Mouse (Mus musculus) cerebellum, adult 2 months (tissue): ENCODE results near the gene Chrm3. TPM values are rescaled to one million over a fixed set of nuclear protein-coding genes. Genes with fewer than 3 reads are reported as not detected.

ENCODE experiments used
- DNase-seq, 2 experiments: peaks; one replicate each; pipeline ENCODE4 v3.0.0; 2021
- H3K27ac ChIP-seq: fragments of 200-500 bp; 2 replicates; pipeline ENCODE4 v1.5.1; 2012; ENCODE audit warnings: low read length, control low read depth, inconsistent platforms; ENCODE audit not compliant: insufficient read depth
- H3K27me3 ChIP-seq: fragments of 200-500 bp; 2 replicates; pipeline ENCODE4 v1.6.1; 2012; ENCODE audit warnings: inconsistent platforms, mild to moderate bottlenecking, low read length, moderate library complexity; ENCODE audit not compliant: control insufficient read depth, insufficient read depth
- H3K4me1 ChIP-seq: fragments of 200-500 bp; 2 replicates; pipeline ENCODE4 v1.6.1; 2011; ENCODE audit warnings: low read length; ENCODE audit not compliant: control insufficient read depth, insufficient read depth
- H3K4me3 ChIP-seq: fragments of 200-500 bp; replicated peaks from 2 replicates; pipeline ENCODE3; 2011; ENCODE audit warnings: mild to moderate bottlenecking, low read depth, low read length, control low read depth; ENCODE audit not compliant: insufficient read depth
- CTCF ChIP-seq: fragments of 200-500 bp; IDR thresholded peaks from 2 replicates; pipeline ENCODE4 v1.5.1; 2011; ENCODE audit warnings: low read depth, mild to moderate bottlenecking, control low read depth, low read length, moderate library complexity, borderline replicate concordance; ENCODE audit not compliant: insufficient read depth
- POLR2A ChIP-seq: fragments of 200-500 bp; IDR thresholded peaks from 2 replicates; pipeline ENCODE4 v1.6.1; 2011; ENCODE audit warnings: low read length, control low read depth, borderline replicate concordance; ENCODE audit not compliant: insufficient read depth
- WGBS: fragments of 180-500 bp; shearing (Covaris S2); methylation state at CpG from one replicate; pipeline ENCODE4 v1.1.7; 2018; 5-methylcytosine and 5-hydroxymethylcytosine counted together
- polyA plus RNA-seq: library from polyadenylated mRNA; depleted of rRNA; stranded (reverse); fragments of >200 nt; gene quantifications from 2 replicates; pipeline ENCODE4 v1.2.3, GENCODE M21; 2012

The Chrm3 gene
- polyA plus RNA-seq, 1 experiment, result 4.4 TPM

DNA sequence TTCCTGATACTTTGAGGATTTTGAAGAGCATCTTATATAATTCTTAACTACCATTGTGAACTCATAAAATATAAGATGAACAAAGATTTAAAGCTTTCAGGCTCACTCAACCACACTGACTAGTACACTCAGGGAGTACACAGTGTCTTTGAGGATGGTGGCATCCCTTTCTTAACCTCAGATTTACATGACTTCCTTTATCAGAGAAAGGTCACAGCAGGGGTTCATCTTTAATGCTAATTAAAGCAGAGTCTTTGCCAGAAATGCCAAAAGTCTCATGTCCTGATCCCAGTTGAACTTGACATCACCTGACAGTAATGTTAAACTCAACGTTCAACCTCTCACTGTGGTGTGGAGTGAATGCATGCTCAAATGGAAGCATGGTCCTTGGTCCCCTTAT is 301.7 kb downstream of the Chrm3 start:
- Histone ChIP-seq H3K27me3 (no peaks in the 10 kb centered on the region), H3K4me1 (no peaks in the 10 kb centered on the region), H3K27ac (no peak overlapping the region), H3K4me3 (no peak overlapping the region)
- DNase-seq, result no peak
- WGBS, result 16% methylated on average over 1 of the region's 1 CpGs
- TF ChIP-seq POLR2A (no peak), CTCF (no peak)

DNA sequence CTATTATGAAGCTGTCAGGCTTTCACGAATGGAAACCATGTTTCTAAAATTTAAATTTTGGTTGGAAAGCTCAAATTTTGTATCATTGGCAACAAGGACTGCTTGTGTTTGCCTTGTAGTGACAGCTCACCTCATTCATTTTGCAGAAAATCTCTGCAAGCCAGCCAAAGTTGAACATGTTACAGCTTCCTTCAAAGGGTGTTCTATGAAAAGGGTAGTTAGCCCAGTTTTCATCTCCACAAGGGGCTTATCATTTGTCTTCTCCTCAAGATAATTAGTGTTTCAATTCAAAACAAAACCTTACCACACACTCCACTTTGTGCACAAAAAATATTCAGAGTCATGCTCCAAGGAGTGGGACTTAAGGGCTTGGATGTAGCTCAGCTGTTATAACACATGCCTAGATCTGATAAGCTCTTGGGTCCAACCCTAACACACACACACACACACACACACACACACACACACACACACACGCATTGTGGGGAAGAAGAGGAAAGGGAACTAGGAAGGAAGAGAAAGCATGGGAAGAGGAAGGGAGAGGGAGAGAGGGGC is 302.9 kb downstream of the Chrm3 start:
- DNase-seq, result no peak
- H3K27me3 ChIP-seq, result no peaks in the 10 kb centered on the region
- 84% methylated on average over 2 of the region's 2 CpGs for WGBS
- H3K4me1 ChIP-seq, result no peaks in the 10 kb centered on the region
- no peak overlapping the region for H3K4me3 ChIP-seq
- H3K27ac ChIP-seq, result no peak overlapping the region
- TF ChIP-seq CTCF (no peak), POLR2A (no peak)

DNA sequence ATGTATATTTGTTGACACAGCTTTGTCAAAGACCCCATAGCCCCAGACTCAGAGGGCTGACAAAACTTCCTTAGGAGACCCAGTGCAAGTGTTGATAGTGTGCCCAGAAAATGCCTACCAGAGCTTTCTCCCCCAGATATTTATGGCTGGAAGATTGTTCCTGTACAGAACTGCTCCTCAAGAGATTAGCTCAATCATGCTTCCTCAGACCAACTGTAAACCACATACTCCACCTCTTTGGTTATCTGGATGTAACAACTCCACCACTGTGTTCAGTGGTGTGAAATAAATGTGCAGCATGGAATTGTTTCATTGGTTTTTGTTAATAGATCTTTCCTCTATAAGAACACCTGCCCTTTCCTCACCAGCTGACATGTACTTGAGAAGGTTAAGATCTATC is 306.6 kb downstream of the Chrm3 start:
- Histone ChIP-seq H3K4me1 (no peaks in the 10 kb centered on the region), H3K27ac (no peak overlapping the region), H3K27me3 (no peaks in the 10 kb centered on the region), H3K4me3 (no peak overlapping the region)
- TF ChIP-seq CTCF (no peak), POLR2A (no peak)
- no peak for DNase-seq

DNA sequence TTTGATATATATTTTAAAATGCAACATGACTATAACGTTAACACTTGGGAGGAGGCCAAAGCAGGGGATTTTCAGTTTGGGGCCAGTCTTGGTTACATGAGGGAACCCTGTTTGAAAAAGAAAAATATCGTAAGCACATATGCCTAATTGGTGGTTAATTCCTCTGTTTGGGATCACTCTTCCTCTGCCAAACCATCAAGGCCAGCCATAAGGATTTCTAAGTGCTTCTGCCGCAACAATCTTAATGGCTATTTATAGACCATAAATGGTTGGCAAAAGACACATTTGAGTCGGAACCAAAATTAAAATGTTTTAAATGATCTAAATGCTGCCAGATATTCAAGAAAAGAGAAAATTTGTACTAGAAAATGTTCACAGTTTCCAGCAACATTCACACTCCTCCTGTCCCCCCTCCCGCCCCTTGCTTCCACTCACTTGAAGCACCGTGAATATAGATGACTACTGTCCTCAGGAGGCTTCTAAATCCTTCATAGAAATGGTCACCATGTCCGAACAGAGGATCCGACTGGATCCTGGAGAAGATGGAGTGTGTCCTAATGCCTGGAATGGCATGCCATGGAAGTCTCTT is 307.3 kb downstream of the Chrm3 start:
- TF ChIP-seq POLR2A (no peak), CTCF (no peak)
- no peak overlapping the region for H3K4me3 ChIP-seq
- no peaks in the 10 kb centered on the region for H3K27me3 ChIP-seq
- whole genome bisulfite sequencing, result 67% methylated on average over 8 of the region's 8 CpGs
- H3K27ac ChIP-seq, result no peak overlapping the region
- no peak for DNase-seq
- H3K4me1 ChIP-seq, result no peaks in the 10 kb centered on the region

DNA sequence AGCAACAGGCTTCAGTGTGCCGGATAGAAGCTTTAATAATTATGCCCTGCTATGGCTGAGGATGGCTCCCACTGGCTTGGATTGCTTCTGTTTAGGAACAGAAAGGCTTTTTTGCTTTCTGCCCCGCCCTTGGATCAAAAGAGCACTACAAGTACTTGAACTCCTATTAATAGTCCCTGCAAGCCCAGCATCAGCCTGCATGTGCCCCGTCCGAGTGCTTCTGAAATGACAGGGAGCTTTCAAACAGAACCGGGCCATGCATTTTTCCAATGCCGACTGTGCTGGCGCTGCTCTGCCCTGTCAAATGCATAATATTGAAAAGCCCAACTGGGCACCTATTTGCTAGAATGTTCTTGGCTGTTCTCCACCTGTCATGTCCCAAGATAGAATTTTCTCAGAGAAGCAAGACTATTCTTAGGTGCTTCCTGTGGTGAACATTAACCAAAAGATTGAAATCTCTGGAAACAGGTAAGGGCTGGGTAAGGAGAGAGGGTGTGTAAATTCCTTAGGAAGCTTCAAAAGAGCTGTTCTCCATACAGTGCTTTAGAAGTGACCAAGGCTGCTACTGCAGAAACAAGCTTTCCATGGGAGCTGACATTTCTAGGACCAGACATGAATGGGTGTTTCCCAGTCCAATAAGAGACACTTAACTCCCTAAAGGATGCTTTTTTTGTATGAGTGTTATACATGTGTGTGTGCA is 314.8 kb downstream of the Chrm3 start:
- DNase-seq, result peak in 1 of 2 experiments; percentile 5
- TF ChIP-seq CTCF (no peak), POLR2A (no peak)
- Histone ChIP-seq H3K4me3 (no peak overlapping the region), H3K27me3 (no peaks in the 10 kb centered on the region), H3K4me1 (no peaks in the 10 kb centered on the region), H3K27ac (no peak overlapping the region)
- 28% methylated on average over 7 of the region's 7 CpGs for WGBS

DNA sequence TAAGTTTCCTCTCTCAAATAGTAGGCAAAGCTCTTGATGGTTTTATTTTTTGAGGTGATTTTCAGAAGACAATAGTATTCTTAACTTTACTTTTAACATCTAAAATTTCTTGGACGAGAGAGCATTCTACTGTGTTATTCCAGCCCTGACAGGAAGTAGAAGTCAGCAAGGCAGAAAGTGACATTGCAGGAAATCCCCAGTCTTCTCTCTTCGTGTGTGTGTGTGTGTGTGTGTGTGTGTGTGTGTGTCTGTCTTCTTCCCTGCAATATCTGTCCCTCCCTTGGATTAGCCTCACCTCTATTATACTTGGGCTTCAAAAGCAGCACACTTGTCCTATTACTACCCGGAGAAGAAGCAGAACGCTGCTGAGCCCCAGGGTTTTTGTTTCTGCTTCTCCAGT is 316.6 kb downstream of the Chrm3 start:
- Histone ChIP-seq H3K27ac (no peak overlapping the region), H3K4me3 (no peak overlapping the region), H3K4me1 (no peaks in the 10 kb centered on the region), H3K27me3 (no peaks in the 10 kb centered on the region)
- no peak for DNase-seq
- TF ChIP-seq CTCF (no peak), POLR2A (no peak)
- WGBS, result 76% methylated on average over 4 of the region's 4 CpGs

DNA sequence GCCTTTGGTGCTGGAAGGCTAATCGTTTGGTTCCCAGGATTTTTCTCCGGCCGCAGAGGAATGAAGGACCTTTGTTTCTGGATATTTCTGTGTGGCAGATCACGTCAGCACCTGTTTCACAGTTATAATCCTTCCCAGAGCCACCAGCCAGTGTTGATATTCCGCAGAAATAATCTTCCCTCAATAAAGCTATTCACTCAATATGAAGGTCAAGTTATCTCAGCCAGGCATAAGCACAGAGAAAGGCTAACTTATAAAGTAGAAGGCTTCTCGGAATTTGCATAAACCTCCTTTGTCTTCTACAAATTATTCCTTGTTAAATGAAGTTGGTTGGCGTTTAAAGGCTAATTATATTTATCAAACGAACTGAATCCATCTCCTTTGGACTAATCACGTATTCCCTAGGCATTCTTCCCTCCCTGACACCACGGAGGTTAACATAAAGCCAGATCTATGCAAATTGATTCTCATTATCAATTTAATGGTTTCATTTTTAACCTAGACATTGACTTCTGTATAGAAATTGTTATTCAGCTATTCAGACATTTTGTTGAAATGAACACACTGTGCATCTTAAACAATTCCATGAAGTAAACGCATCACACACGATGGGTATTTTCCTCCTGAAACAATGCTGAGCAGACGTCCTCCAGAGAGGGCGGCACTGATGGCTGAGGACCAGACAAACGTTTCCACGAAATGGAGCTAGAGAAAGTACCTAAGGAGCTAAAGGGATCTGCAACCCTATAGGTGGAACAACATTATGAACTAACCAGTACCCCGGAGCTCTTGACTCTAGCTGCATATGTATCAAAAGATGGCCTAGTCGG is 326.9 kb downstream of the Chrm3 start:
- Histone ChIP-seq H3K4me1 (no peaks in the 10 kb centered on the region), H3K27me3 (no peaks in the 10 kb centered on the region), H3K4me3 (no peak overlapping the region), H3K27ac (no peak overlapping the region)
- TF ChIP-seq POLR2A (no peak), CTCF (no peak)
- 68% methylated on average over 18 of the region's 18 CpGs for WGBS
- no peak for DNase-seq
